In genomic region chr3:87076161-87076560, GRCm38 (mm10) we compare ENCODE assay signal across 17 mouse cellular contexts.
"Had no signal": no experiment of that assay in that cellular context is flagged by ENCODE, and none has a peak within 500 bp of the region (broad histone marks: within the 10 kb centered on the region; RNA-seq: fewer than 3 reads in every experiment).

No protein-coding gene starts in this region.

- H3K27me3 ChIP-seq: kidney, embryonic 15.5 days; limb, embryonic 12.5 days; limb, embryonic 15.5 days; liver, embryonic 13.5 days; midbrain, embryonic 12.5 days; midbrain, embryonic 15.5 days; neural tube, embryonic 13.5 days had no signal

- H3K27ac ChIP-seq: kidney, embryonic 15.5 days; left cerebral cortex, adult 2 months; limb, embryonic 12.5 days; limb, embryonic 15.5 days; liver, embryonic 13.5 days; midbrain, embryonic 12.5 days; midbrain, embryonic 15.5 days; neural tube, embryonic 13.5 days had no signal

- H3K4me1 ChIP-seq: kidney, embryonic 15.5 days; liver, embryonic 13.5 days had no signal

- DNase-seq: kidney, adult 2 months; kidney, postnatal 14 days; kidney, postnatal 4 days; liver, embryonic 13.5 days; lung, adult 2 months; lung, postnatal 14 days; lung, postnatal 4 days; right cerebral cortex, postnatal 4 days; thymus, postnatal 25 days had no signal

- H3K4me3 ChIP-seq: kidney, embryonic 15.5 days; left cerebral cortex, adult 2 months; limb, embryonic 12.5 days; limb, embryonic 15.5 days; liver, embryonic 13.5 days; midbrain, embryonic 12.5 days; midbrain, embryonic 15.5 days; myocyte; neural tube, embryonic 13.5 days had no signal

- H3K9me3 ChIP-seq: kidney, embryonic 15.5 days; limb, embryonic 12.5 days; limb, embryonic 15.5 days; liver, embryonic 13.5 days; midbrain, embryonic 12.5 days; midbrain, embryonic 15.5 days; neural tube, embryonic 13.5 days had no signal

- H3K9ac ChIP-seq: kidney, embryonic 15.5 days; limb, embryonic 12.5 days; limb, embryonic 15.5 days; liver, embryonic 13.5 days; midbrain, embryonic 12.5 days; midbrain, embryonic 15.5 days; neural tube, embryonic 13.5 days had no signal

- H3K36me3 ChIP-seq: liver, embryonic 13.5 days; midbrain, embryonic 12.5 days; midbrain, embryonic 15.5 days had no signal
